Mouse (Mus musculus) activated CD4-positive, CD25-positive, alpha-beta regulatory T cell, adult 9 weeks (primary cell): ENCODE results near the gene Dyrk4. TPM values are rescaled to one million over a fixed set of nuclear protein-coding genes. Genes with fewer than 3 reads are reported as not detected.

Source experiments
- polyA plus RNA-seq: library from polyadenylated mRNA; unstranded; fragments of 100-300 nt; shearing (Covaris generic); gene quantifications from one replicate; pipeline ENCODE4 v1.2.1, GENCODE M21; 2017

Gene Dyrk4
- polyA plus RNA-seq = 0.24 TPM

GRCm38 (mm10) chr6:126921111-126921881 is at the start of gene Dyrk4:
Gene Dyrk4 (minus strand): TSS chr6:126921839.

DNA sequence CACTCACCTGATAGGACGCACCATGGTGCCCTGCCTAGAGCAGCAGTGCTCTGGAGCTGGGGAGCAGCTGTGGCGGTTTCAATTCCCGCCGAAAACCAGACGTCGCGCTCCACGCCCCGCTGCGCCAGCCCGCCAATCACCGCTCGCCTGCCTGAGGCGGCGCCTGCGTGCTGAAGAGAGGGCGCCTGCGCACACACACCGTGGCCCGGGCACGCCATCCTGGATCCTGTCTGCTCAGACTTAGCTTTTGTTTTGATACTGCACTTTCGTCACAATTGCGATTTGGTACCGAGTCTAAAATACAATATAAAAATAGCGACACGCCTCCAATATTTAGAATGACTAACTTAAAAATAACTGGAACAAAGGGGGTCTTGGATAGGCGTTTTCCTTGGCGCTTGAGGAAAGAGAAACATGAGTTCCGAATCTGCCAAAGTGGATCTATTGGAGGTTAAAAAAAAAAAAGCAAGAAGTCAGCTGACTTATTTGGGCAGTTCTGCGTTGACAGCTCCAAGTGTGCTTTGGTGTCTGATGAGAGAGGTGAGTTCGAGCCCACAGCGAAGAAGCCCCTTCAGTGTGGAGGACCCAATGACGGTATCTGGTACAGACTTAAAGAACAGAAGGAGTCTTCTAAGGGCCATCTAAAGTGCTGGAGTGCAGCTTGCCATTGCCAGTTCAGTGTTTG is 18.0 kb upstream of the Dyrk4 start, which contains the start of the genes Rad51ap1 and D6Wsu163e:
Gene Rad51ap1, minus strand, starts transcription at position 101 of the 685 bp plus-strand sequence.
Gene D6Wsu163e, plus strand, starts transcription at position 476 of the 685 bp plus-strand sequence.

DNA sequence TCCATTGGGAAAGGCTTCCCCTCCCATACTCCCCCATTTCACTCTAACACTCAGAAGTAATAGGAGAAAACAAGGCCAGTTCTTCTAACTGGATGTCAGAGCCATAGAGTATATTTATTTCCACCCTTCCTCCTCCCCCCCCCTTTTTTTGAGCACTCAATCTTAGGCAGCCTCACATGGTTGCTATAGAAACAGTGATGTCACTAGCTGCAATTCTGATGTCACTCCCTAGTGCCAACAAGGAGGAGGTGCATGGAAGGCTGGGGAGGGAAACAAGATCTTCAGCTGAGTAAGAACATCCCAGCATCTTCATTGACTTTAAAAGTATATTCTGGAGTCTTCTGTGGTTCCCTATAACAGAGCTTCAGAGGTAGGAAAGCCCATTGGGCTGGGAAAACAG is 68.8 kb downstream of the Dyrk4 start, which contains the start of gene Akap3:
Gene Akap3, plus strand, starts transcription at position 218 of the 400 bp plus-strand sequence.

DNA sequence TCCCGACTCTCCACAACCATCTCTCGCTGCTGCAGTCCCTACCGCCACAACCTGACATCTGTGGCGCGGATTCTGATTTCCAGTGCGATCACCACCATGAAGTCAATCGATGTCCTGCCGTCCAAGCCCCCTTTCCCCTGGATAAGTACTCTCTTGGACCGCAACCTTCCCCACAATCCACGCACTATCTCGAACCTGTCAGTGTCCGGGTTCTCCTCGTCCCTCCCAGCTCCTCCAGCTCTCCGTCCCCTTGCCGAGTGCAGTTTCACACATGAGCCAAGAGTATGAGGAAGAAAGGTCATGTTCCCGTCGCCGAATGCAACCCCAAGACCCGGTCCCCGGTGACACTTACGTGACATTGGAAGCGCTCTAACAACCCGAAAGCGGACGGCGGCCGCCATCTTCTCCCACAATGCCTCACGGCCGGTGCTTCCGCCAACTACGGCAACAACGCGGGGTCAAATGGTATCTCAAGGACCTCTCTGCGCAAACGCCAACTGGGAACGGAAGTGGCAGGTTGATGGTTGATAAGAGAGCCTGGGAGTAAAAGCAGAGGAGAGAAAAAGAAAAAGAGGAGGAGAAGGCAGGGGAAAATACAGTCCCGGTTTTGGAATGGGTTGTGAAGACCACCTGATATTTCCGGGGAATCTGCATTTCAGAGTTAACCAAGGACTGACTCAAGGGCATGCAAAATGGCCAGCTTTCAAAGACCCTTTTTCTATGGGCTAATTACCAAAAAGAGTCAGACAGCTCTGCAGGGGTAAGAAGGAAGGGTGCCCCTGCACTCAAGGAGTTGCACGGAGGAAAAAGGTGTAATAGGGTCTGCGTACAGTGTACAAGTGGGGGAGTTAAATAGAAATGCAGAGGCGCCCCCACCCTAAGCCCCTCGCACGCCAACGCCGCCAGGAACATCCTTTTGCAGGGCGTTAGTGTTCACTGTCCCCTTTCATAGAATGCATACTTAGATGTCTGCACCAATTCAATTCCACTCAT is 72.6 kb downstream of the Dyrk4 start, which contains the start of gene Ndufa9:
Gene Ndufa9, minus strand, starts transcription at position 425 of the 993 bp plus-strand sequence.

Other genes with a start within 250 kb of the Dyrk4 start
- gene Kcna6, start 181.2 kb downstream of the Dyrk4 start, polyA plus RNA-seq = not detected
- 167 TPM for gene Ndufa9, start 72.7 kb downstream of the Dyrk4 start, polyA plus RNA-seq
- not detected for gene Akap3, start 68.7 kb downstream of the Dyrk4 start, polyA plus RNA-seq
- gene Rad51ap1, start 17.7 kb upstream of the Dyrk4 start, polyA plus RNA-seq = 6.1 TPM
- 12.9 TPM for gene D6Wsu163e, start 18.1 kb upstream of the Dyrk4 start, polyA plus RNA-seq
- not detected for gene Fgf6, start 93.7 kb upstream of the Dyrk4 start, polyA plus RNA-seq
- gene Fgf23, start 151.1 kb upstream of the Dyrk4 start, polyA plus RNA-seq = not detected
- 8.6 TPM for gene Tigar, start 187.7 kb upstream of the Dyrk4 start, polyA plus RNA-seq
- gene Ccnd2, start 230.4 kb upstream of the Dyrk4 start, polyA plus RNA-seq = 1,536 TPM